Mouse (Mus musculus) testis, adult 2 months (tissue): Measurements from ENCODE around the gene Kcnn4.

Experiments used
- CTCF ChIP-seq: fragments of 200-500 bp; IDR thresholded peaks from 2 replicates; pipeline ENCODE4 v1.5.1; 2012; ENCODE audit warnings: low read depth, mild to moderate bottlenecking, inconsistent platforms, low read length, moderate library complexity; ENCODE audit not compliant: control insufficient read depth, insufficient read depth, insufficient replicate concordance
- POLR2A ChIP-seq: fragments of 200-500 bp; IDR thresholded peaks from 2 replicates; pipeline ENCODE4 v1.6.1; 2012; ENCODE audit warnings: low read depth, mild to moderate bottlenecking, inconsistent platforms, low read length, moderate library complexity; ENCODE audit not compliant: control insufficient read depth

DNA sequence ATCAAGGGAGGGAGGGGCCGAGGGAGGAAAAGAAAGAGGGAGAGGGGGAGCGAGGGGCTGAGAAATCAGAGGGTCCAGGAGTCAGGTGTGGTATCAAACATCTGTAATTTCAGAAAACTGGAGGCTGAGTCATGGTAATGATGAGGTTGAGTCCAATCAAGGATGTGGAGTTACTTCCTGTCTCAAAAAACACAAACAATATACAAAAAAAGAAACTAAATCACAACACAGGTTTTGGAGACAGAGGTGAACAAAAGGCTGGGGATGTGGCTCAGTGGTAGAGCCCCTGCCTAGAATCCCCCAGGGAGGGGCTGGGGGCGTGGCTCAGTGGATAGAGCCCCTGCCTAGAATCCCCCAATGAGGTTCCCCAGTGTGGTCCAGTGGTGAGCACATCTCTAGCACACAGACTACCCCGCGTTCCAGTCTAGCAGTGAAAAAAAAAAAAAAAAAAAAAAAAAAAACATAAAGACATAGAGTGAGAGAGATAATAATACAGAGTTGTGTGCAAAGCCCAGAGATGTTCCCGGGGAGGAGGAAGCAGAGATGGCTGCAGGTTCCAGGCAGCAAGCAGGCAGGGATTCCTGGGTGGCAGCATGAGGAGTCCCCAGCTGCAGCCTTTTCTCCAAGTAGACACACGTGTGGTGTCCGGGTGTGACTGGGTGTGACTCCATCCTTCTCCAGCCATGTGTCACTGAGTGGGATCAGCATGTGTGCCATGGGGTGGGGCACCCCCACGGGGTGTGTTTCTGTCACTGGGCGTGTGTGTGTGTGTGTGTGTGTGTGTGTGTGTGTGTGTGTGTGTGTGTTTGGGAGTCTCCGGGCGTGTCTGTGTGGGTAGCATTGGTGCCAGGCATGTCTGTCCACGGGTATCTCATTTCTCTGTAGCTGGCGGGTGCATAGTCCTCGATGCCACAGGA is 3.1 kb upstream of the Kcnn4 start:
- no peak for TF ChIP-seq POLR2A
- no peak for TF ChIP-seq CTCF
